Mouse (Mus musculus) thymus, adult 2 months (tissue): Measurements from ENCODE around the gene Anks1b. TPM values are rescaled to one million over a fixed set of nuclear protein-coding genes. Genes with fewer than 3 reads are reported as not detected.

Source experiments
- DNase-seq: peaks from one replicate; pipeline ENCODE4 v3.0.0; 2021
- H3K27ac ChIP-seq: fragments of 200-500 bp; 2 replicates; pipeline ENCODE4 v1.5.1; 2012; ENCODE audit warnings: low read length, control low read depth; ENCODE audit not compliant: control insufficient read depth, insufficient read depth
- H3K27me3 ChIP-seq: fragments of 200-500 bp; 2 replicates; pipeline ENCODE4 v1.6.1; 2012; ENCODE audit warnings: mild to moderate bottlenecking, low read length, moderate library complexity, mixed read lengths; ENCODE audit not compliant: control insufficient read depth, insufficient read depth
- H3K36me3 ChIP-seq: fragments of 200-500 bp; 2 replicates; pipeline ENCODE4 v1.6.1; 2012; ENCODE audit warnings: mild to moderate bottlenecking, low read length, moderate library complexity; ENCODE audit not compliant: control insufficient read depth, insufficient read depth
- H3K4me1 ChIP-seq: fragments of 200-500 bp; replicated peaks from 2 replicates; pipeline ENCODE4 v1.6.1; 2012; ENCODE audit warnings: low read length; ENCODE audit not compliant: control insufficient read depth, insufficient read depth
- H3K4me3 ChIP-seq: fragments of 200-500 bp; 2 replicates; pipeline ENCODE4 v1.5.1; 2012; ENCODE audit warnings: mild to moderate bottlenecking, low read length, control low read depth, moderate library complexity; ENCODE audit not compliant: control insufficient read depth, insufficient read depth
- CTCF ChIP-seq: fragments of 200-500 bp; IDR thresholded peaks from 2 replicates; pipeline ENCODE4 v1.5.1; 2012; ENCODE audit warnings: mild to moderate bottlenecking, control low read depth, low read length, moderate library complexity, borderline replicate concordance; ENCODE audit not compliant: control insufficient read depth, poor library complexity, insufficient read depth; ENCODE audit errors: extremely low read depth
- POLR2A ChIP-seq: fragments of 200-500 bp; IDR thresholded peaks from 2 replicates; pipeline ENCODE4 v1.6.1; 2012; ENCODE audit warnings: mild to moderate bottlenecking, low read length, control low read depth, moderate library complexity; ENCODE audit not compliant: control insufficient read depth, poor library complexity, insufficient read depth; ENCODE audit errors: extremely low read depth
- WGBS: fragments of 180-500 bp; shearing (Covaris S2); methylation state at CpG from one replicate; pipeline ENCODE4 v1.1.7; 2018; 5-methylcytosine and 5-hydroxymethylcytosine counted together
- polyA plus RNA-seq: library from polyadenylated mRNA; depleted of rRNA; stranded (reverse); fragments of >200 nt; gene quantifications from 2 replicates; pipeline ENCODE4 v1.2.3, GENCODE M21; 2012

The Anks1b gene
- polyA plus RNA-seq, 1 experiment = 0.24 TPM

GRCm38 (mm10) chr10:90839611-90840335, 966.5 kb downstream of the Anks1b start:
- 92% methylated on average over 9 of the region's 9 CpGs for WGBS
- no peak for DNase-seq
- Histone ChIP-seq H3K36me3 (no peaks in the 10 kb centered on the region), H3K4me1 (no peaks in the 10 kb centered on the region), H3K27ac (no peak overlapping the region), H3K4me3 (no peak overlapping the region), H3K27me3 (no peaks in the 10 kb centered on the region)
- no peak for TF ChIP-seq CTCF
- no peak for TF ChIP-seq POLR2A

- no peak overlapping the region for H3K4me3 ChIP-seq
- H3K27me3 ChIP-seq = no peaks in the 10 kb centered on the region
- no peaks in the 10 kb centered on the region for H3K36me3 ChIP-seq
- TF ChIP-seq POLR2A = no peak
- no peak for TF ChIP-seq CTCF
- 81% methylated on average over 2 of the region's 2 CpGs for WGBS
- H3K4me1 ChIP-seq = no peaks in the 10 kb centered on the region
- no peak overlapping the region for H3K27ac ChIP-seq
- DNase-seq = no peak
Observed at GRCm38 (mm10) chr10:90842398-90842797, 969.1 kb downstream of the Anks1b start.

- 96% methylated on average over 6 of the region's 6 CpGs for WGBS
- TF ChIP-seq CTCF (no peak), POLR2A (no peak)
- Histone ChIP-seq H3K36me3 (no peaks in the 10 kb centered on the region), H3K4me3 (no peak overlapping the region), H3K27me3 (no peaks in the 10 kb centered on the region), H3K4me1 (no peaks in the 10 kb centered on the region), H3K27ac (no peak overlapping the region)
- no peak for DNase-seq
Observed at GRCm38 (mm10) chr10:90851077-90851476, 977.8 kb downstream of the Anks1b start.

GRCm38 (mm10) chr10:90851999-90852398, 978.7 kb downstream of the Anks1b start:
- no peaks in the 10 kb centered on the region for H3K4me1 ChIP-seq
- H3K27ac ChIP-seq = no peak overlapping the region
- TF ChIP-seq POLR2A (no peak), CTCF (no peak)
- DNase-seq = no peak
- 64% methylated on average over 11 of the region's 11 CpGs for WGBS
- H3K36me3 ChIP-seq = no peaks in the 10 kb centered on the region
- H3K27me3 ChIP-seq = no peaks in the 10 kb centered on the region
- no peak overlapping the region for H3K4me3 ChIP-seq

GRCm38 (mm10) chr10:90852432-90852831, 979.1 kb downstream of the Anks1b start:
- no peaks in the 10 kb centered on the region for H3K4me1 ChIP-seq
- no peaks in the 10 kb centered on the region for H3K36me3 ChIP-seq
- no peaks in the 10 kb centered on the region for H3K27me3 ChIP-seq
- DNase-seq = no peak
- no peak overlapping the region for H3K27ac ChIP-seq
- TF ChIP-seq POLR2A (no peak), CTCF (no peak)
- WGBS = 82% methylated on average over 7 of the region's 7 CpGs
- no peak overlapping the region for H3K4me3 ChIP-seq

GRCm38 (mm10) chr10:90856668-90857067, 983.4 kb downstream of the Anks1b start:
- TF ChIP-seq CTCF (no peak), POLR2A (no peak)
- DNase-seq = no peak
- 51% methylated on average over 4 of the region's 4 CpGs for WGBS
- Histone ChIP-seq H3K36me3 (no peaks in the 10 kb centered on the region), H3K4me3 (no peak overlapping the region), H3K27me3 (no peaks in the 10 kb centered on the region), H3K27ac (no peak overlapping the region), H3K4me1 (no peaks in the 10 kb centered on the region)
